In the genomic region with DNA sequence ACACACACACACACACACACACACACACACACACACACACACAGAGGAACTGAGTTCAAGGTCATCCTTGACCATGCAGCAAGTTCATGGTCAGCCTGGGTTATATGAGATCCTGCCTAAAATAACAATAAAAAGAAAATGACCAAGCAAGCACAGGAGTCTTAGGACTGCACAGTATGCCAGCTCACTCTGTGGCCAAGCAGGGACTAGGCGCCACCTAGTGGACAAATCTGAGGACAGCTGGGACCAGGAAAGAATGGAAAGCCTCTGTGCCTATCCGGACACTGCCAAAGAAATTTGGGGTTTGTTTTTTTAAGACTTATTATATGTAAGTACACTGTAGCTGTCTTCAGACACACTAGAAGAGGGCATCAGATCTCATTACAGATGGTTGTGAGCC, we compare ENCODE assay signal across 8 mouse cellular contexts. TPM values are rescaled to one million over a fixed set of nuclear protein-coding genes. Genes with fewer than 3 reads are reported as not detected.
DNase-seq lines count a peak whose midpoint lies in the region; ATAC-seq and TF ChIP-seq lines count a peak whose summit lies in the region.

No protein-coding gene starts in this region.

- H3K4me2 ChIP-seq in embryonic facial prominence, embryonic 15.5 days (replicated peaks) = no peak overlapping the region
- no peak overlapping the region for H3K4me2 ChIP-seq in heart, postnatal 0 days (ENCODE audit: low read depth, low read length)
- H3K4me2 ChIP-seq in liver, postnatal 0 days (ENCODE audit: low read depth, low read length) = no peak overlapping the region
- H3K4me2 ChIP-seq in neural tube, embryonic 14.5 days (ENCODE audit: low read depth, low read length) = no peak overlapping the region

- no peak overlapping the region for H3K9ac ChIP-seq in ES-Bruce4 (ENCODE audit: low read depth, poor library complexity, severe bottlenecking)
- no peak overlapping the region for H3K9ac ChIP-seq in embryonic facial prominence, embryonic 15.5 days
- H3K9ac ChIP-seq in heart, postnatal 0 days (replicated peaks; ENCODE audit: low read depth, low read length) = no peak overlapping the region
- H3K9ac ChIP-seq in liver, postnatal 0 days (replicated peaks) = no peak overlapping the region
- H3K9ac ChIP-seq in neural tube, embryonic 14.5 days (replicated peaks; ENCODE audit: low read depth, low read length) = no peak overlapping the region

- peak; percentile 93 for TF ChIP-seq CTCF in ES-Bruce4 (IDR thresholded peaks at IDR 0.05; ENCODE audit: low read depth, low read length)
- peak; percentile 82 for TF ChIP-seq CTCF in bone marrow macrophage, adult 2 months (IDR thresholded peaks at IDR 0.05; ENCODE audit: low read depth, low read length)
- peak; percentile 99 for TF ChIP-seq CTCF in heart, postnatal 0 days (IDR thresholded peaks at IDR 0.05; ENCODE audit: low read depth)
- TF ChIP-seq CTCF in liver, postnatal 0 days (IDR thresholded peaks at IDR 0.05; ENCODE audit: low read depth) = peak; percentile 98

- WGBS in embryonic facial prominence, embryonic 15.5 days = 13% methylated on average over 2 of the region's 2 CpGs
- 10% methylated on average over 2 of the region's 2 CpGs for WGBS in heart, postnatal 0 days
- WGBS in liver, postnatal 0 days (ENCODE audit: insufficient replicate concordance) = 23% methylated on average over 2 of the region's 2 CpGs
- 22% methylated on average over 2 of the region's 2 CpGs for WGBS in neural tube, embryonic 14.5 days

- DNase-seq in heart, postnatal 0 days (ENCODE audit: low spot score) = peak; percentile 79
- DNase-seq in kidney, postnatal 25 days = peak; percentile 74 to 83
- DNase-seq in liver, postnatal 0 days = peak; percentile 87
- peak; percentile 66 for DNase-seq in thymus, postnatal 14 days

- 0 out of 2 replicates have a peak, but pooled peaks cover 4% of the 10 kb centered on the region for H3K9me3 ChIP-seq in ES-Bruce4 (replicated peaks; ENCODE audit: control insufficient read depth, insufficient read depth, low read length, poor library complexity, severe bottlenecking)
- 0 out of 2 replicates have a peak, but pooled peaks cover 3% of the 10 kb centered on the region for H3K9me3 ChIP-seq in embryonic facial prominence, embryonic 15.5 days (replicated peaks)
- no peaks in the 10 kb centered on the region for H3K9me3 ChIP-seq in heart, postnatal 0 days (replicated peaks; ENCODE audit: control insufficient read depth, low read length)
- H3K9me3 ChIP-seq in liver, postnatal 0 days (ENCODE audit: low read length) = no peaks in the 10 kb centered on the region
- no peaks in the 10 kb centered on the region for H3K9me3 ChIP-seq in neural tube, embryonic 14.5 days (ENCODE audit: control insufficient read depth, low read length)

- H3K4me3 ChIP-seq in ES-Bruce4 (ENCODE audit: low read depth, low read length) = no peak overlapping the region
- H3K4me3 ChIP-seq in bone marrow macrophage, adult 2 months (ENCODE audit: insufficient read depth, low read length) = no peak overlapping the region
- H3K4me3 ChIP-seq in embryonic facial prominence, embryonic 15.5 days (replicated peaks) = no peak overlapping the region
- H3K4me3 ChIP-seq in heart, postnatal 0 days (ENCODE audit: low read depth, low read length) = no peak overlapping the region
- no peak overlapping the region for H3K4me3 ChIP-seq in liver, postnatal 0 days (ENCODE audit: low read depth, low read length)
- H3K4me3 ChIP-seq in neural tube, embryonic 14.5 days (ENCODE audit: low read depth, low read length) = no peak overlapping the region

- H3K4me1 ChIP-seq in ES-Bruce4 (ENCODE audit: control insufficient read depth, insufficient read depth, low read length) = peaks cover 9% of the 10 kb centered on the region
- H3K4me1 ChIP-seq in bone marrow macrophage, adult 2 months (ENCODE audit: control insufficient read depth, insufficient read depth, low read length) = peaks cover 20% of the 10 kb centered on the region
- peaks cover 7% of the 10 kb centered on the region for H3K4me1 ChIP-seq in embryonic facial prominence, embryonic 15.5 days
- H3K4me1 ChIP-seq in heart, postnatal 0 days (ENCODE audit: control insufficient read depth, insufficient read depth) = peaks cover 16% of the 10 kb centered on the region
- peaks cover 21% of the 10 kb centered on the region for H3K4me1 ChIP-seq in liver, postnatal 0 days (ENCODE audit: insufficient read depth)
- no peaks in the 10 kb centered on the region for H3K4me1 ChIP-seq in neural tube, embryonic 14.5 days (ENCODE audit: control insufficient read depth, insufficient read depth, low read length)

- ATAC-seq in embryonic facial prominence, embryonic 15.5 days (ENCODE audit: insufficient number of reproducible peaks, low FRiP score, low TSS enrichment, low read depth) = peak; percentile 81
- peak; percentile 50 for ATAC-seq in heart, postnatal 0 days (ENCODE audit: insufficient read depth, low read depth)
- ATAC-seq in liver, postnatal 0 days = peak; percentile 29
- ATAC-seq in neural tube, embryonic 14.5 days (ENCODE audit: low read depth) = peak; percentile 91

- no peaks in the 10 kb centered on the region for H3K27me3 ChIP-seq in ES-Bruce4 (ENCODE audit: control insufficient read depth, insufficient read depth, low read length, poor library complexity, severe bottlenecking)
- H3K27me3 ChIP-seq in embryonic facial prominence, embryonic 15.5 days = no peaks in the 10 kb centered on the region
- no peaks in the 10 kb centered on the region for H3K27me3 ChIP-seq in heart, postnatal 0 days (ENCODE audit: control insufficient read depth, insufficient read depth, low read length)
- no peaks in the 10 kb centered on the region for H3K27me3 ChIP-seq in liver, postnatal 0 days (ENCODE audit: insufficient read depth, low read length)
- H3K27me3 ChIP-seq in neural tube, embryonic 14.5 days (ENCODE audit: control insufficient read depth, insufficient read depth, low read length) = no peaks in the 10 kb centered on the region

- no peak overlapping the region for H3K27ac ChIP-seq in ES-Bruce4 (ENCODE audit: insufficient read depth, low read length)
- H3K27ac ChIP-seq in bone marrow macrophage, adult 2 months (ENCODE audit: insufficient read depth, low read depth, low read length) = no peak overlapping the region
- no peak overlapping the region for H3K27ac ChIP-seq in embryonic facial prominence, embryonic 15.5 days (replicated peaks)
- peak overlapping the region; percentile 46 for H3K27ac ChIP-seq in heart, postnatal 0 days (ENCODE audit: low read depth)
- H3K27ac ChIP-seq in liver, postnatal 0 days (ENCODE audit: low read depth) = no peak overlapping the region
- no peak overlapping the region for H3K27ac ChIP-seq in neural tube, embryonic 14.5 days (ENCODE audit: low read depth, low read length)

- no peak for TF ChIP-seq EP300 in ES-Bruce4 (IDR thresholded peaks at IDR 0.05; ENCODE audit: insufficient read depth, low read depth, low read length)
- TF ChIP-seq EP300 in heart, postnatal 0 days (IDR thresholded peaks at IDR 0.05; ENCODE audit: low read depth) = no peak
- TF ChIP-seq EP300 in liver, postnatal 0 days (IDR thresholded peaks at IDR 0.05; ENCODE audit: low read depth) = no peak

- TF ChIP-seq POLR2A in ES-Bruce4 (IDR thresholded peaks at IDR 0.05; ENCODE audit: insufficient read depth, low read length) = no peak
- no peak for TF ChIP-seq POLR2A in bone marrow macrophage, adult 2 months (IDR thresholded peaks at IDR 0.05; ENCODE audit: borderline replicate concordance, low read depth, low read length)

- peaks cover 38% of the 10 kb centered on the region for H3K36me3 ChIP-seq in ES-Bruce4 (ENCODE audit: control insufficient read depth, insufficient read depth, low read length, poor library complexity, severe bottlenecking)
- peaks cover 72% of the 10 kb centered on the region for H3K36me3 ChIP-seq in embryonic facial prominence, embryonic 15.5 days
- H3K36me3 ChIP-seq in heart, postnatal 0 days (replicated peaks; ENCODE audit: control insufficient read depth, insufficient read depth, low read length) = peaks cover 51% of the 10 kb centered on the region
- peaks cover 66% of the 10 kb centered on the region for H3K36me3 ChIP-seq in liver, postnatal 0 days (replicated peaks; ENCODE audit: insufficient read depth, low read length)
- H3K36me3 ChIP-seq in neural tube, embryonic 14.5 days (ENCODE audit: control insufficient read depth, insufficient read depth, low read length) = peaks cover 50% of the 10 kb centered on the region

RNA-seq across cellular contexts. Expression of a gene that starts 35.2 kb away (rescaled TPM):
- 410 and 411 TPM in 2 replicates for polyA plus RNA-seq in ES-Bruce4 (2011; ENCODE audit: insufficient read depth, insufficient read length, low read depth, missing spikeins)
- polyA plus RNA-seq in bone marrow macrophage, adult 2 months (2012; ENCODE audit: insufficient read depth, insufficient read length, missing spikeins) = 129 and 141 TPM in 2 replicates
- polyA plus RNA-seq in embryonic facial prominence, embryonic 15.5 days (2015; fragmentation: Nextera tagmentation; extraction: Ambion mirVana) = 202 and 213 TPM in 2 replicates
- 18.6 and 22.6 TPM in 2 replicates for total RNA-seq in heart, postnatal 0 days (2014; rRNA removed; ENCODE audit: low replicate concordance)
- 85.0 and 99.6 TPM in 2 replicates for polyA plus RNA-seq in heart, postnatal 0 days (2015; fragmentation: Nextera tagmentation; extraction: Ambion mirVana)
- 79.3 and 90.6 TPM in 2 replicates for polyA plus RNA-seq in liver, postnatal 0 days (2015; fragmentation: Nextera tagmentation; extraction: Ambion mirVana)
- 157 and 183 TPM in 2 replicates for polyA plus RNA-seq in neural tube, embryonic 14.5 days (2014; fragmentation: Nextera tagmentation; extraction: Ambion mirVana)

RNA-seq across cellular contexts. Expression of a gene that starts 45.4 kb away (rescaled TPM):
- polyA plus RNA-seq in ES-Bruce4 (2011; ENCODE audit: insufficient read depth, insufficient read length, low read depth, missing spikeins) = 151 TPM in 2 replicates
- polyA plus RNA-seq in bone marrow macrophage, adult 2 months (2012; ENCODE audit: insufficient read depth, insufficient read length, missing spikeins) = 121 and 131 TPM in 2 replicates
- polyA plus RNA-seq in embryonic facial prominence, embryonic 15.5 days (2015; fragmentation: Nextera tagmentation; extraction: Ambion mirVana) = 111 and 113 TPM in 2 replicates
- 239 and 307 TPM in 2 replicates for total RNA-seq in heart, postnatal 0 days (2014; rRNA removed; ENCODE audit: low replicate concordance)
- polyA plus RNA-seq in heart, postnatal 0 days (2015; fragmentation: Nextera tagmentation; extraction: Ambion mirVana) = 213 and 235 TPM in 2 replicates
- polyA plus RNA-seq in liver, postnatal 0 days (2015; fragmentation: Nextera tagmentation; extraction: Ambion mirVana) = 52.2 and 64.6 TPM in 2 replicates
- 27.5 and 48.5 TPM in 2 replicates for polyA plus RNA-seq in neural tube, embryonic 14.5 days (2014; fragmentation: Nextera tagmentation; extraction: Ambion mirVana)

Comparison
In these comparisons a context has a peak if more than half of its experiments do, and no peak if none do; other contexts are left out.
1. ATAC-seq: peak in every context shown above with its lines; median percentile 91 in neural tube, embryonic 14.5 days; 81 in embryonic facial prominence, embryonic 15.5 days; 50 in heart, postnatal 0 days; 29 in liver, postnatal 0 days.